Mouse (Mus musculus) heart, embryonic 14.5 days (tissue): ENCODE results near the gene Rbm7. TPM values are rescaled to one million over a fixed set of nuclear protein-coding genes. Genes with fewer than 3 reads are reported as not detected.

ENCODE experiments used
- ATAC-seq: fragments of 200-750 bp; cut with Nextera tagmentation; 2 replicates; pipeline ENCODE4 v1.8.0; 2017; ENCODE audit warnings: low read depth, moderate TSS enrichment; ENCODE audit not compliant: insufficient number of reproducible peaks, insufficient read depth, low FRiP score
- H3K27ac ChIP-seq, 2 experiments: fragments of 200-500 bp in 1 of 2; fragments of 300-500 bp in 1 of 2; sonication (generic) in 1 of 2; replicated peaks in 1 of 2; 2 replicates each; pipeline ENCODE4 v1.5.1; 2012 to 2014; ENCODE audit warnings: low read depth in 2 of 2, low read length in 2 of 2, control low read depth in 1 of 2, mild to moderate bottlenecking in 1 of 2, mixed read lengths in 1 of 2; ENCODE audit not compliant: control insufficient read depth in 1 of 2, insufficient read depth in 1 of 2
- H3K27me3 ChIP-seq: fragments of 300-500 bp; sonication (generic); 2 replicates; pipeline ENCODE4 v1.6.1; 2014; ENCODE audit warnings: mild to moderate bottlenecking, low read length, control low read depth; ENCODE audit not compliant: control insufficient read depth, insufficient read depth
- H3K36me3 ChIP-seq: fragments of 300-500 bp; sonication (generic); 2 replicates; pipeline ENCODE4 v1.6.1; 2014; ENCODE audit warnings: mild to moderate bottlenecking, control low read depth, low read length, mixed read lengths; ENCODE audit not compliant: control insufficient read depth, insufficient read depth
- H3K4me1 ChIP-seq, 2 experiments: fragments of 200-500 bp in 1 of 2; fragments of 300-500 bp in 1 of 2; sonication (generic) in 1 of 2; 2 replicates each; pipeline ENCODE4 v1.6.1; 2012 to 2014; ENCODE audit warnings: low read length in 2 of 2, control low read depth in 1 of 2, mixed read lengths in 1 of 2; ENCODE audit not compliant: control insufficient read depth in 2 of 2, insufficient read depth in 2 of 2
- H3K4me2 ChIP-seq: fragments of 300-500 bp; sonication (generic); 2 replicates; pipeline ENCODE4 v1.6.1; 2014; ENCODE audit warnings: mild to moderate bottlenecking, low read length
- H3K4me3 ChIP-seq, 2 experiments: fragments of 200-500 bp in 1 of 2; fragments of 300-500 bp in 1 of 2; sonication (generic) in 1 of 2; 2 replicates each; pipeline ENCODE4 v1.5.1; 2012 to 2014; ENCODE audit warnings: low read length in 2 of 2, mild to moderate bottlenecking in 2 of 2, control low read depth in 1 of 2, low read depth in 1 of 2, moderate library complexity in 1 of 2; ENCODE audit not compliant: control insufficient read depth in 1 of 2, insufficient read depth in 1 of 2
- H3K9ac ChIP-seq: fragments of 300-500 bp; sonication (generic); 2 replicates; pipeline ENCODE4 v1.6.1; 2014; ENCODE audit warnings: mild to moderate bottlenecking, low read length
- H3K9me3 ChIP-seq: fragments of 300-500 bp; sonication (generic); 2 replicates; pipeline ENCODE4 v1.6.1; 2016; ENCODE audit warnings: low read length, control low read depth; ENCODE audit not compliant: control insufficient read depth
- WGBS: fragments of 180-500 bp; shearing (Covaris S2); extraction: QIAGEN DNeasy Blood & Tissue Kit; methylation state at CpG from one replicate; pipeline ENCODE4 v1.1.7; 2014; 5-methylcytosine and 5-hydroxymethylcytosine counted together
- polyA plus RNA-seq: library from polyadenylated mRNA; unstranded; fragments of >200 nt; fragmentation: Nextera tagmentation; extraction: Ambion mirVana; gene quantifications from 2 replicates; pipeline ENCODE4 v1.2.1, GENCODE M21; 2014

Rbm7 gene
- polyA plus RNA-seq, 1 experiment from 2014 or later, result 85.7 TPM

GRCm38 (mm10) chr9:48466804-48467203 is 28.3 kb downstream of the Rbm7 start:
- ATAC-seq, result no peak
- WGBS, result 71% methylated on average over 3 of the region's 3 CpGs
- Histone ChIP-seq H3K4me2 (no peak overlapping the region), H3K4me3 (no peak overlapping the region), H3K9ac (no peak overlapping the region), H3K4me1 (no peaks in the 10 kb centered on the region), H3K36me3 (peaks cover 34% of the 10 kb centered on the region), H3K27ac (no peak overlapping the region), H3K9me3 (peaks cover 7% of the 10 kb centered on the region; the same call in 1 of the 2 replicates), H3K27me3 (no peaks in the 10 kb centered on the region)

- Histone ChIP-seq H3K4me1 (no peaks in the 10 kb centered on the region), H3K36me3 (peaks cover 24% of the 10 kb centered on the region), H3K27ac (no peak overlapping the region), H3K27me3 (no peaks in the 10 kb centered on the region), H3K4me2 (no peak overlapping the region), H3K4me3 (no peak overlapping the region), H3K9me3 (peaks cover 7% of the 10 kb centered on the region; the same call in 1 of the 2 replicates), H3K9ac (no peak overlapping the region)
- WGBS, result 97% methylated on average over 3 of the region's 3 CpGs
- no peak for ATAC-seq
Observed at GRCm38 (mm10) chr9:48465671-48466070, 29.4 kb downstream of the Rbm7 start.

DNA sequence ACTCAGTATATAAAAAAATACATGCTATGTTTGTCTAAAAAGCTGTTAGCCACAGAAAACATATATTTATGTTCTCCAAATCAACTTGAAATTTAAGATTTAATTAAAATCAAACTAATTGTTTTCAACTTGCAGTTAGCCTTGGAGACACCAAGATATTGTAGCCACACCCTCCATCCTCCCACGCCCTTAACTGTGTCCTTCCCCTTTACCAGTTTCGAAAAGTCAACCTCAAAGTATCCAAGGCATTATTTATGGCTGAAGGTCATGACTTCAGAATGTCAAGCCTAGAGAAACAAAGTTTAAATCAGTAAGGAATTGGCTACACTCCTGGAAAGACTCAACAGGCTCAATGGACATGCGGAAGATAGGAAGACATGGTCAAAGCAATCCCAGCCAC is 33.6 kb downstream of the Rbm7 start:
- Histone ChIP-seq H3K36me3 (no peaks in the 10 kb centered on the region), H3K4me1 (no peaks in the 10 kb centered on the region), H3K9me3 (peaks cover 7% of the 10 kb centered on the region; the same call in 1 of the 2 replicates), H3K4me3 (no peak overlapping the region), H3K9ac (no peak overlapping the region), H3K4me2 (no peak overlapping the region), H3K27ac (no peak overlapping the region), H3K27me3 (no peaks in the 10 kb centered on the region)
- no peak for ATAC-seq
- WGBS, result 91% methylated on average over 3 of the region's 3 CpGs

GRCm38 (mm10) chr9:48460720-48461119 is 34.4 kb downstream of the Rbm7 start:
- no peak for ATAC-seq
- WGBS, result 85% methylated on average over 8 of the region's 8 CpGs

DNA sequence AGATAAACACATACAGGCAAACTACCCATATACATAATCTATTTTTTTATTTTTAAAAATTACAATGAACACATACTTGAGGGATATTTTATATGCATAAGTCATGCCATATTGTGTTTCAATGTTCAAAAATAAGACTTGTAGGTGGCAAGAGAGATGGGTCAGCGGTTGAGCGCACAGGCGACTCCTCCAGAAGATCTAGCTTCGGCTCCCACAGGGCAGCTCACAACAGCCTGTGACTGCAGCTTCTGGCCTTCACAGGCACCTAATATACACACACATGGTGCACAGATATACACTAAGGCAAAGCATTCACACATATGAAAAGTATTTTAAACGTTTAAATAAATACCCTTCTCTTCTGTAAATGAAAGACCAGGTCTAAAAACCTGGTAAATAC is 35.7 kb downstream of the Rbm7 start:
- no peaks in the 10 kb centered on the region for H3K27me3 ChIP-seq
- 89% methylated on average over 5 of the region's 5 CpGs for WGBS
- no peak for ATAC-seq

More at GRCm38 (mm10) chr9:48460720-48461119, 34.4 kb downstream of the Rbm7 start:
- Histone ChIP-seq H3K4me1 (no peaks in the 10 kb centered on the region), H3K9ac (no peak overlapping the region), H3K36me3 (no peaks in the 10 kb centered on the region), H3K4me2 (no peak overlapping the region), H3K27me3 (no peaks in the 10 kb centered on the region), H3K9me3 (peaks cover 5% of the 10 kb centered on the region; the same call in 1 of the 2 replicates), H3K27ac (no peak overlapping the region), H3K4me3 (no peak overlapping the region)

DNA sequence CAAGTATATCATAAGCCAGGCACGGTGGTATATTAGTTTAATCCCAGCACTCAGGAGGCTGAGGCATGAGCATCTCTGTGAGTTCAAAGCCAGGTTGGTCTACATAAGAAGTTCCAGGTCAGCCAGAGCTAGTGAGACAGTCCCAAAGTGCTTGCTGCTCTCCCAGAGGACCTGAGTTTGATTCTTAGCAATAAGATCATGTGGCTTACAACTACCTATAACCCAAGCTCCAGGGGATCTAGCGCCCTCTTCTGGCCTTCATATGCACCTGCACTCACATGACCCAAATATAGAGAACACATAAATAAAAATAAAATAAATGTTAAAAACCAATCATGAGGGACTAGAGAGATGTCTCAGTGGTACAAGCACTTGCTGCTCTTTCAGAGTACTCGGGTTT is 36.2 kb downstream of the Rbm7 start:
- Histone ChIP-seq H3K27me3 (no peaks in the 10 kb centered on the region), H3K4me1 (no peaks in the 10 kb centered on the region), H3K4me2 (no peak overlapping the region), H3K27ac (no peak overlapping the region), H3K4me3 (no peak overlapping the region), H3K9ac (no peak overlapping the region), H3K9me3 (no peaks in the 10 kb centered on the region), H3K36me3 (no peaks in the 10 kb centered on the region)
- 62% methylated on average over 3 of the region's 3 CpGs for WGBS
- no peak for ATAC-seq

More for the DNA sequence above, 35.7 kb downstream of the Rbm7 start:
- Histone ChIP-seq H3K9ac (no peak overlapping the region), H3K4me2 (no peak overlapping the region), H3K27ac (no peak overlapping the region), H3K36me3 (no peaks in the 10 kb centered on the region), H3K4me3 (no peak overlapping the region), H3K4me1 (no peaks in the 10 kb centered on the region), H3K9me3 (no peaks in the 10 kb centered on the region)

- no peak for ATAC-seq
- WGBS, result 87% methylated on average over 3 of the region's 3 CpGs
- no peak overlapping the region for H3K4me3 ChIP-seq
Observed at GRCm38 (mm10) chr9:48455961-48456360, 39.1 kb downstream of the Rbm7 start.

GRCm38 (mm10) chr9:48450066-48450465 is 45.0 kb downstream of the Rbm7 start:
- Histone ChIP-seq H3K27me3 (no peaks in the 10 kb centered on the region), H3K9me3 (no peaks in the 10 kb centered on the region), H3K9ac (no peak overlapping the region), H3K27ac (no peak overlapping the region), H3K4me3 (no peak overlapping the region), H3K4me1 (no peaks in the 10 kb centered on the region), H3K4me2 (no peak overlapping the region), H3K36me3 (no peaks in the 10 kb centered on the region)
- WGBS, result 84% methylated on average over 17 of the region's 17 CpGs
- no peak for ATAC-seq

More at GRCm38 (mm10) chr9:48455961-48456360, 39.1 kb downstream of the Rbm7 start:
- Histone ChIP-seq H3K36me3 (no peaks in the 10 kb centered on the region), H3K27ac (no peak overlapping the region), H3K9ac (no peak overlapping the region), H3K27me3 (no peaks in the 10 kb centered on the region), H3K9me3 (no peaks in the 10 kb centered on the region), H3K4me1 (no peaks in the 10 kb centered on the region), H3K4me2 (no peak overlapping the region)
